Mouse (Mus musculus): Measurements from ENCODE around the gene Ric1.

GRCm38 (mm10) chr19:29643194-29643922, 121.3 kb downstream of the Ric1 start:
- TF ChIP-seq CTCF (IDR thresholded peaks at IDR 0.05; ENCODE audit: extremely low read depth, insufficient read depth, low read length) (no peak), POLR2A (IDR thresholded peaks at IDR 0.05; ENCODE audit: extremely low read depth, insufficient read depth, low read length) (no peak)
